Mouse (Mus musculus) intestine, postnatal 0 days (tissue): Measurements from ENCODE around the gene Adamts2. TPM values are rescaled to one million over a fixed set of nuclear protein-coding genes. Genes with fewer than 3 reads are reported as not detected.
A peak's percentile ranks its signal among the peaks of the same experiment; 100 is the strongest.

Experiments
- ATAC-seq: fragments of 200-750 bp; cut with Nextera tagmentation; 2 replicates; pipeline ENCODE4 v1.8.0; 2017; ENCODE audit warnings: mild to moderate bottlenecking, moderate TSS enrichment, moderate library complexity
- H3K27ac ChIP-seq: fragments of 300-500 bp; sonication (generic); 2 replicates; pipeline ENCODE4 v1.5.1; 2014; ENCODE audit warnings: mild to moderate bottlenecking, low read depth, low read length, moderate library complexity
- H3K27me3 ChIP-seq: fragments of 300-500 bp; sonication (generic); replicated peaks from 2 replicates; pipeline ENCODE4 v1.6.1; 2014; ENCODE audit warnings: low read length, mixed read lengths; ENCODE audit not compliant: control insufficient read depth, insufficient read depth
- H3K36me3 ChIP-seq: fragments of 300-500 bp; sonication (generic); 2 replicates; pipeline ENCODE4 v1.6.1; 2014; ENCODE audit warnings: mild to moderate bottlenecking, moderate library complexity; ENCODE audit not compliant: control insufficient read depth, insufficient read depth
- H3K4me1 ChIP-seq: fragments of 300-500 bp; sonication (generic); replicated peaks from 2 replicates; pipeline ENCODE4 v1.6.1; 2014; ENCODE audit warnings: antibody characterized with exemption, low read length, mixed read lengths; ENCODE audit not compliant: control insufficient read depth, insufficient read depth
- H3K4me2 ChIP-seq: fragments of 300-500 bp; sonication (generic); replicated peaks from 2 replicates; pipeline ENCODE4 v1.6.1; 2014; ENCODE audit warnings: low read depth, mild to moderate bottlenecking, moderate library complexity
- H3K4me3 ChIP-seq: fragments of 300-500 bp; sonication (generic); 2 replicates; pipeline ENCODE4 v1.5.1; 2014; ENCODE audit warnings: low read depth, low read length
- H3K9ac ChIP-seq: fragments of 300-500 bp; sonication (generic); 2 replicates; pipeline ENCODE4 v1.6.1; 2014; ENCODE audit warnings: mild to moderate bottlenecking, low read depth, low read length
- H3K9me3 ChIP-seq: fragments of 300-500 bp; sonication (generic); 2 replicates; pipeline ENCODE4 v1.6.1; 2016; ENCODE audit warnings: mixed run types; ENCODE audit not compliant: control insufficient read depth
- CTCF ChIP-seq: sonication (generic); IDR thresholded peaks from 2 replicates; pipeline ENCODE4 v1.5.1; 2016; ENCODE audit warnings: low read depth, mild to moderate bottlenecking, control low read depth, antibody characterized with exemption, moderate library complexity
- WGBS: fragments of 180-500 bp; shearing (Covaris S2); extraction: QIAGEN DNeasy Blood & Tissue Kit; methylation state at CpG from one replicate; pipeline ENCODE4 v1.1.7; 2014; 5-methylcytosine and 5-hydroxymethylcytosine counted together
- polyA plus RNA-seq: library from polyadenylated mRNA; unstranded; fragments of >200 nt; fragmentation: Nextera tagmentation; extraction: Ambion mirVana; gene quantifications from 2 replicates; pipeline ENCODE4 v1.2.1, GENCODE M21; 2015

Gene Adamts2
- polyA plus RNA-seq, 1 experiment from 2014 or later = 4.6 TPM

DNA sequence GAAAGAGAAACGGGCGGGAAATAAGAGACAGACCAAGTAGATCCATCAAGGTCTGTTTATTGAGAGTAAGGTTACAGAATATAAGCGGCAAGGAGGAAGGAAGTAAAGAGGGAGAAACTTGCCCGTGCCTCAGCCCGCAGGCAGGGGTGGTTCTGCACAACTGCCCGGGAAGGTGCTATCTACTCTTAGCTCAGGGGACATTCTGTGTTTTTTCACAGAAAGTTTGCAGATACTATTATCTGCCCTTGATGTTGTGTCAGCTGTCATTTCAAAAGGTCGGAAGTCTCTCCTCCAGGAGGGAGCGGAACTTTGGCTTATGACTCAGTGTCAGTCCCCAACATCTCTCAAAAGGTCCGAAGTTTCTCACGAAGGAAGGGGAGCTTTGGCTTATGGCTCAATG, 247.4 kb downstream of the Adamts2 start:
- Histone ChIP-seq H3K27ac (no peak overlapping the region), H3K4me2 (no peak overlapping the region), H3K27me3 (peaks cover 54% of the 10 kb centered on the region), H3K36me3 (no peaks in the 10 kb centered on the region), H3K4me1 (no peaks in the 10 kb centered on the region), H3K9me3 (no peaks in the 10 kb centered on the region), H3K4me3 (no peak overlapping the region), H3K9ac (no peak overlapping the region)
- WGBS = 6% methylated on average over 10 of the region's 10 CpGs
- ATAC-seq = no peak
- no peak for TF ChIP-seq CTCF

DNA sequence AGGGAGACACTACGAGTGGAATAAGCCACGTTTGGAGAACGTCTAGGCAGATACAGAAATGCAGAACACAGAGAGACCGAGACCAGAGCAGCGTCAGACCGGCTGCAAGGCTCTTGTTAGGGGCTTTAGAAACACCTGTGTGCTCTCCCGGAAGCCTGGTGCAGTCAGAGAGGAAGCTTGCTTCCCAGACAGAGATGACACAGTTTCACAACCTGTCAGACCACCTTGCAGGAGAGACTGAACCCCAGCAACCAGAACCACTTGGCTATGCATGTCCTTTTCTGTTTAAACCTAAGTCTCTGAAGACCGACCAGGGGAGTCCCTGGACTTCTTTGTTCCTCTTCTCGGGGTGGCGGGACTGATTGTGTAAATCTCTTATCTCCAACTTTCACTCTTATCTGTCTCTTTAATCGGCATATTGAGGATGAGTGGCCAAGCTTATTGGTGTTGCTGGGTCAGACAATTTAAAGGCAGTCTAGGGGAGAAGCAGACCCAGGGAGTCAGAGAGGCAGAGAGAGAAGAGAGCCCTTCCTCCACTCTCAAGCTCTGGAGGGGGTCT, 248.4 kb downstream of the Adamts2 start, which contains the start of gene Grm6:
Gene Grm6, plus strand, starts transcription at position 509 of the 559 bp plus-strand sequence.
- H3K27ac ChIP-seq = no peak within 1 kb of the TSS
- under 1% methylated on average over 11 of the region's 11 CpGs for WGBS
- H3K27me3 ChIP-seq = peaks cover 54% of the 10 kb centered on the region
- no peaks in the 10 kb centered on the region for H3K9me3 ChIP-seq
- no peaks in the 10 kb centered on the region for H3K36me3 ChIP-seq
- H3K4me3 ChIP-seq = peak within 1 kb of the TSS; percentile 33
- no peak for ATAC-seq
- no peak for TF ChIP-seq CTCF
- no peak within 1 kb of the TSS for H3K9ac ChIP-seq
- H3K4me2 ChIP-seq = peak within 1 kb of the TSS; percentile 64
- H3K4me1 ChIP-seq = no peaks in the 10 kb centered on the region

DNA sequence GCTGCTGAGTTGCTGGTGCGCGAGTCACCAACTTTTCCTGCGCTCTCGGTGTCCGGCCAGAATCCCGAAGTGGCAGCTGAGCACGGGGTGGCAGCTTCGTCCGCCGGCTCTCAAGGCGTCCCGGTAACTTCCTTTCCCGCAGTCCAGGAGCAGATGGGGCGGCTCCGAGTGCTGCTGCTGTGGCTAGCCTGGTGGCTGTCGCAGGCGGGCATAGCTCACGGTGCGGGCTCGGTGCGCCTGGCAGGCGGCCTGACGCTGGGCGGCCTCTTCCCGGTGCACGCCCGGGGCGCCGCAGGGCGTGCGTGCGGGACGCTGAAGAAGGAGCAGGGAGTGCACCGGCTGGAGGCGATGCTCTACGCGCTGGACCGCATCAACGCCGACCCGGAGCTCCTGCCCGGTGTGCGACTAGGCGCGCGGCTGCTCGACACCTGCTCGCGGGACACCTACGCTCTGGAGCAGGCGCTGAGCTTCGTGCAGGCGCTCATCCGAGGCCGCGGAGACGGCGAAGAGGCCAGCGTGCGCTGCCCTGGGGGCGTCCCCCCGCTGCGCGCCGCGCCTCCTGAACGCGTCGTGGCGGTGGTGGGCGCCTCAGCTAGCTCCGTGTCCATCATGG, 249.2 kb downstream of the Adamts2 start:
- ATAC-seq = no peak
- no peak for TF ChIP-seq CTCF
- peaks cover 54% of the 10 kb centered on the region for H3K27me3 ChIP-seq
- no peaks in the 10 kb centered on the region for H3K36me3 ChIP-seq
- no peaks in the 10 kb centered on the region for H3K9me3 ChIP-seq
- no peaks in the 10 kb centered on the region for H3K4me1 ChIP-seq
- peak overlapping the region; percentile 33 for H3K4me3 ChIP-seq
- WGBS = under 1% methylated on average over 71 of the region's 72 CpGs
- no peak overlapping the region for H3K27ac ChIP-seq
- H3K9ac ChIP-seq = no peak overlapping the region
- H3K4me2 ChIP-seq = peak overlapping the region; percentile 64

Other genes starting within 250 kb of the Adamts2 start
- gene Cby3, start 247.6 kb upstream of the Adamts2 start, polyA plus RNA-seq = 0.17 and 0.30 TPM in 2 replicates
- 111 and 112 TPM in 2 replicates for gene Hnrnph1, start 225.1 kb upstream of the Adamts2 start, polyA plus RNA-seq
- 19.1 and 21.1 TPM in 2 replicates for gene Rufy1, start 171.0 kb upstream of the Adamts2 start, polyA plus RNA-seq
- 3.4 and 3.5 TPM in 2 replicates for gene Zfp354c, start 225.6 kb downstream of the Adamts2 start, polyA plus RNA-seq
- gene Zfp879, start 239.5 kb downstream of the Adamts2 start, polyA plus RNA-seq = 0.08 and 0.18 TPM in 2 replicates
- not detected in 2 replicates for gene Grm6, start 248.6 kb downstream of the Adamts2 start, polyA plus RNA-seq